Mouse (Mus musculus) G1E (cell line): Measurements from ENCODE around the gene Wnt1. TPM values are rescaled to one million over a fixed set of nuclear protein-coding genes. Genes with fewer than 3 reads are reported as not detected.
"Not testable (repeated sequence)": the region's sequence is repeated elsewhere in the genome, so short reads cannot be mapped to it uniquely, and the experiment has no call there.

Experiments
- ATAC-seq: 2 replicates; pipeline ENCODE4 v1.8.0; 2016; ENCODE audit warnings: mild to moderate bottlenecking; ENCODE audit not compliant: insufficient number of reproducible peaks, poor library complexity, low FRiP score, severe bottlenecking; ENCODE audit errors: extremely low read depth
- DNase-seq: peaks from one replicate; pipeline ENCODE4 v3.0.0; 2012; ENCODE audit warnings: low spot score
- H3K27me3 ChIP-seq: 2 replicates; pipeline ENCODE4 v1.6.1; 2012; ENCODE audit warnings: mild to moderate bottlenecking, low read length, inconsistent platforms; ENCODE audit not compliant: insufficient read depth
- H3K36me3 ChIP-seq: replicated peaks from 2 replicates; pipeline ENCODE3; 2012; ENCODE audit warnings: mild to moderate bottlenecking, inconsistent platforms
- H3K4me1 ChIP-seq: 2 replicates; pipeline ENCODE4 v1.6.1; 2012; ENCODE audit warnings: low read depth, low read length, inconsistent platforms, mixed read lengths; ENCODE audit not compliant: insufficient read depth
- H3K4me3 ChIP-seq: 2 replicates; pipeline ENCODE4 v1.5.1; 2012; ENCODE audit warnings: low read depth, mild to moderate bottlenecking, inconsistent platforms, low read length, moderate library complexity, mixed read lengths
- H3K9me3 ChIP-seq: replicated peaks from 2 replicates; pipeline ENCODE4 v1.6.1; 2012; ENCODE audit warnings: inconsistent platforms
- CTCF ChIP-seq: IDR thresholded peaks from 2 replicates; pipeline ENCODE4 v1.5.1; 2012; ENCODE audit warnings: low read depth, low read length, inconsistent platforms, mixed read lengths
- GATA1 ChIP-seq: IDR thresholded peaks from 2 replicates; pipeline ENCODE4 v1.6.1; 2012; ENCODE audit warnings: borderline replicate concordance, low read length, inconsistent platforms, mixed read lengths
- GATA2 ChIP-seq: IDR thresholded peaks from 2 replicates; pipeline ENCODE4 v1.6.1; 2012; ENCODE audit warnings: low read depth, low read length, inconsistent platforms, borderline replicate concordance
- POLR2AphosphoS5 ChIP-seq: IDR thresholded peaks from 2 replicates; pipeline ENCODE4 v1.6.1; 2012; ENCODE audit warnings: low read depth, low read length, inconsistent platforms; ENCODE audit not compliant: insufficient replicate concordance
- TAL1 ChIP-seq: conservative IDR thresholded peaks from 2 replicates; pipeline ENCODE4 v1.6.1; 2012; ENCODE audit warnings: low read depth, low read length, inconsistent platforms, mixed read lengths
- polyA plus RNA-seq: library from polyadenylated mRNA; stranded (reverse); fragments of >175 nt; gene quantifications from 2 replicates; pipeline ENCODE4 v1.2.3, GENCODE M21; 2012
- total RNA-seq, 2 experiments: library from RNA; stranded (forward) in 1 of 2; stranded (reverse) in 1 of 2; fragments of 200-1000 nt in 1 of 2; fragments of >200 nt in 1 of 2; fragmentation: Nextera tagmentation in 1 of 2; gene quantifications; 2 replicates each; pipeline ENCODE4 v1.2.3; 2014 to 2017

The Wnt1 gene
- not detected in 2 replicates for total RNA-seq (2014; fragmentation: Nextera tagmentation)
- total RNA-seq (2017), result not detected in 2 replicates
- polyA plus RNA-seq, result not detected in 2 replicates

DNA sequence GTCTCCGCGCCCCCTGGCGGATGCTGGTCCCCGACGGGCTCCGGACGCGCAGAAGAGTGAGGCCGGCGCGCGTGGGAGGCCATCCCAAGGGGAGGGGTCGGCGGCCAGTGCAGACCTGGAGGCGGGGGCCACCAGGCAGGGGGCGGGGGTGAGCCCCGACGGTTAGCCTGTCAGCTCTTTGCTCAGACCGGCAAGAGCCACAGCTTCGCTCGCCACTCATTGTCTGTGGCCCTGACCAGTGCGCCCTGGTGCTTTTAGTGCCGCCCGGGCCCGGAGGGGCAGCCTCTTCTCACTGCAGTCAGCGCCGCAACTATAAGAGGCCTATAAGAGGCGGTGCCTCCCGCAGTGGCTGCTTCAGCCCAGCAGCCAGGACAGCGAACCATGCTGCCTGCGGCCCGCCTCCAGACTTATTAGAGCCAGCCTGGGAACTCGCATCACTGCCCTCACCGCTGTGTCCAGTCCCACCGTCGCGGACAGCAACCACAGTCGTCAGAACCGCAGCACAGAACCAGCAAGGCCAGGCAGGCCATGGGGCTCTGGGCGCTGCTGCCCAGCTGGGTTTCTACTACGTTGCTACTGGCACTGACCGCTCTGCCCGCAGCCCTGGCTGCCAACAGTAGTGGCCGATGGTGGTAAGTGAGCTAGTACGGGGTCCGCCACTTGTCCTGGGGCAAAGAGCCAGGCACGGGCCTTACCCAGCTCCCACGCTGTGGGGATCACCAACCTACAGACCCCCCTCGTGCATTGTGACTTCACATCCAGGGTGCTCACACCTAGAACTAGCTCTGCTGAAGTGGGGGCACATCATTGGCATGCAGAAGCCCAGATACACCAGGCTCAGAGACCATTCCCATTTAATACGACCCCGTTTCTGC, at the start of gene Wnt1:
Gene Wnt1 (plus strand): TSS at position 197 of the 875 bp plus-strand sequence.
- no peak for ATAC-seq
- Histone ChIP-seq H3K4me3 (no peak within 1 kb of the TSS), H3K4me1 (peaks cover 19% of the 10 kb centered on the region), H3K36me3 (no peaks in the 10 kb centered on the region), H3K27me3 (peaks cover 74% of the 10 kb centered on the region), H3K9me3 (peaks cover 6% of the 10 kb centered on the region)
- no peak for TF ChIP-seq GATA2
- no peak for TF ChIP-seq GATA1
- no peak for TF ChIP-seq TAL1
- no peak for TF ChIP-seq CTCF
- TF ChIP-seq POLR2AphosphoS5, result no peak
- no peak for DNase-seq

- no peaks in the 10 kb centered on the region for H3K9me3 ChIP-seq
- ATAC-seq (no peak), DNase-seq (no peak)
- H3K27me3 ChIP-seq, result no peaks in the 10 kb centered on the region
- H3K4me3 ChIP-seq, result no peak overlapping the region
- no peak for TF ChIP-seq CTCF
- TF ChIP-seq GATA2, result no peak
- no peak for TF ChIP-seq POLR2AphosphoS5
- no peak for TF ChIP-seq GATA1
- TF ChIP-seq TAL1, result no peak
- peaks cover 98% of the 10 kb centered on the region for H3K36me3 ChIP-seq
- peaks cover 64% of the 10 kb centered on the region for H3K4me1 ChIP-seq
These were observed 49.4 kb upstream of the Wnt1 start for GRCm38 (mm10) chr15:98740219-98740618.

- DNase-seq (no peak), ATAC-seq (no peak)
- H3K4me1 ChIP-seq, result peaks cover 46% of the 10 kb centered on the region
- peaks cover 100% of the 10 kb centered on the region for H3K36me3 ChIP-seq
- no peaks in the 10 kb centered on the region for H3K27me3 ChIP-seq
- no peak overlapping the region for H3K4me3 ChIP-seq
- no peaks in the 10 kb centered on the region for H3K9me3 ChIP-seq
- no peak for TF ChIP-seq CTCF
- no peak for TF ChIP-seq GATA1
- TF ChIP-seq POLR2AphosphoS5, result no peak
- TF ChIP-seq GATA2, result no peak
- no peak for TF ChIP-seq TAL1
These were observed 46.8 kb upstream of the Wnt1 start for GRCm38 (mm10) chr15:98742766-98743428.

- Histone ChIP-seq H3K36me3 (peaks cover 96% of the 10 kb centered on the region), H3K4me1 (peaks cover 36% of the 10 kb centered on the region)
- H3K27me3 ChIP-seq, ATAC-seq, H3K9me3 ChIP-seq, H3K4me3 ChIP-seq, DNase-seq: not testable (repeated sequence)
These were observed 45.8 kb upstream of the Wnt1 start for GRCm38 (mm10) chr15:98743863-98744262.

GRCm38 (mm10) chr15:98746344-98746965, 43.2 kb upstream of the Wnt1 start:
- no peak overlapping the region for H3K4me3 ChIP-seq
- H3K36me3 ChIP-seq, result peaks cover 94% of the 10 kb centered on the region
- DNase-seq (no peak), ATAC-seq (no peak)
- H3K9me3 ChIP-seq, result no peaks in the 10 kb centered on the region
- H3K27me3 ChIP-seq, result no peaks in the 10 kb centered on the region
- TF ChIP-seq GATA2, result no peak
- no peak for TF ChIP-seq GATA1
- TF ChIP-seq POLR2AphosphoS5, result no peak
- TF ChIP-seq TAL1, result no peak
- TF ChIP-seq CTCF, result no peak
- H3K4me1 ChIP-seq, result peaks cover 16% of the 10 kb centered on the region

- TF ChIP-seq TAL1, result no peak
- no peak for DNase-seq
- Histone ChIP-seq H3K9me3 (no peaks in the 10 kb centered on the region), H3K4me3 (no peak overlapping the region), H3K4me1 (peaks cover 17% of the 10 kb centered on the region), H3K27me3 (no peaks in the 10 kb centered on the region), H3K36me3 (peaks cover 91% of the 10 kb centered on the region)
- ATAC-seq, result no peak
These were observed 42.4 kb upstream of the Wnt1 start for GRCm38 (mm10) chr15:98747296-98747695.
